ENCODE assay signal across 18 mouse cellular contexts in the genomic region with DNA sequence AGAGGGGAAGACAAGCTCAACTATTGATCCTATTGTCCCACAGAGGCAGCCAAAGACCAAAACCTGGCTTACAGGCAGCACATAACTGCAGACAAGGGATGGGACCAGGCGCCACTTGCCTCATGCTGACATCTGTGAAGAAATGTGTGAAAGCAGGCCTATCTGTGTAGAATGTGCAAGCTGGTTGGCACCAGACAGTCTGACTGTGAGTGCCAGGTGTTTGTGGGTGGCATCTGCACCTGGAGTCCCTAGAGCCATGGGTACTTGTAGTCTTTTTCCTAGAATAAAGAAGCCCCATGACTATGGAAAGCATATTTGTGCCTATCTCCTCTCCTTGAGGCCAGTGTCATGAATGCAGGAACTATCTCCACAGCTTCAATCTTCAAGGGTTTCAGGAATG.
DNase-seq lines count a peak whose midpoint lies in the region; ATAC-seq and TF ChIP-seq lines count a peak whose summit lies in the region.
"Had no signal": no experiment of that assay in that cellular context is flagged by ENCODE, and none has a peak within 500 bp of the region (broad histone marks: within the 10 kb centered on the region; RNA-seq: fewer than 3 reads in every experiment).

No protein-coding gene starts in this region.

- no peak for TF ChIP-seq CTCF in midbrain, postnatal 0 days (IDR thresholded peaks at IDR 0.05)

- 97% methylated on average over 1 of the region's 1 CpGs for WGBS in midbrain, postnatal 0 days

- ATAC-seq in midbrain, postnatal 0 days (ENCODE audit: low FRiP score) = no peak
- ATAC-seq: forebrain, embryonic 13.5 days; forebrain, postnatal 0 days had no signal

- H3K9ac ChIP-seq in midbrain, postnatal 0 days (replicated peaks; ENCODE audit: low read length, poor library complexity, severe bottlenecking) = no peak overlapping the region
- H3K9ac ChIP-seq: forebrain, embryonic 13.5 days; forebrain, postnatal 0 days; heart, embryonic 12.5 days; hindbrain, embryonic 14.5 days had no signal

- no peaks in the 10 kb centered on the region for H3K9me3 ChIP-seq in midbrain, postnatal 0 days (ENCODE audit: low read length)
- H3K9me3 ChIP-seq: embryonic facial prominence, embryonic 10.5 days; forebrain, embryonic 13.5 days; heart, embryonic 12.5 days; hindbrain, embryonic 10.5 days had no signal

- no peak overlapping the region for H3K4me2 ChIP-seq in midbrain, postnatal 0 days (ENCODE audit: low read depth, low read length, poor library complexity, severe bottlenecking)
- H3K4me2 ChIP-seq: forebrain, embryonic 13.5 days; heart, embryonic 12.5 days; hindbrain, embryonic 14.5 days had no signal

- H3K36me3 ChIP-seq in midbrain, postnatal 0 days (ENCODE audit: insufficient read depth, low read length) = no peaks in the 10 kb centered on the region
- H3K36me3 ChIP-seq: embryonic facial prominence, embryonic 10.5 days; heart, embryonic 12.5 days; hindbrain, embryonic 10.5 days had no signal

- H3K27ac ChIP-seq in midbrain, postnatal 0 days (ENCODE audit: low read depth, low read length) = no peak overlapping the region
- H3K27ac ChIP-seq: embryonic facial prominence, embryonic 10.5 days; forebrain, embryonic 13.5 days; heart, adult 2 months; hindbrain, embryonic 10.5 days; hindbrain, embryonic 14.5 days had no signal

- H3K4me1 ChIP-seq in midbrain, postnatal 0 days (ENCODE audit: insufficient read depth, low read length) = no peaks in the 10 kb centered on the region; the same call in 1 of the 2 replicates
- H3K4me1 ChIP-seq: embryonic facial prominence, embryonic 10.5 days; forebrain, embryonic 13.5 days; heart, embryonic 12.5 days; hindbrain, embryonic 10.5 days had no signal

- H3K4me3 ChIP-seq in midbrain, postnatal 0 days (ENCODE audit: low read depth, low read length) = no peak overlapping the region
- H3K4me3 ChIP-seq: embryonic facial prominence, embryonic 10.5 days; forebrain, embryonic 13.5 days; heart, adult 2 months; heart, embryonic 12.5 days; hindbrain, embryonic 10.5 days had no signal

- DNase-seq in frontal cortex, adult 2 months (ENCODE audit: extremely low spot score in 1 of 2, low spot score in 1 of 2) = peak; percentile 2 to 3
- DNase-seq in frontal cortex, postnatal 10 days (ENCODE audit: low spot score in 2 of 2) = no peak
- DNase-seq in brain, adult 2 months (ENCODE audit: low read depth, low spot score) = peak; percentile 52
- DNase-seq in layer of hippocampus, adult 8-10 months (ENCODE audit: low spot score in 2 of 2) = peak; percentile 31 to 43
- peak; percentile 10 for DNase-seq in layer of hippocampus, postnatal 36 days
- no peak for DNase-seq in midbrain, postnatal 0 days (ENCODE audit: low spot score)
- no peak for DNase-seq in adrenal gland, postnatal 4 days (ENCODE audit: low spot score in 2 of 2)
- DNase-seq: adrenal gland, postnatal 10 days; cerebellum, adult 18-20 months; cerebellum, adult 9-11 months; forebrain, postnatal 0 days; gastrocnemius, postnatal 14 days; heart, adult 2 months had no signal

- no peaks in the 10 kb centered on the region for H3K27me3 ChIP-seq in midbrain, postnatal 0 days (ENCODE audit: insufficient read depth, low read length)
- H3K27me3 ChIP-seq: forebrain, embryonic 13.5 days; heart, embryonic 12.5 days had no signal

Comparison
In these comparisons a context has a peak if more than half of its experiments do, and no peak if none do; other contexts are left out.
1. DNase-seq: peak in frontal cortex, adult 2 months (2 of 2), brain, adult 2 months (single experiment), layer of hippocampus, adult 8-10 months (2 of 2) and layer of hippocampus, postnatal 36 days (2 of 2); none in frontal cortex, postnatal 10 days (0 of 2), midbrain, postnatal 0 days (single experiment) and adrenal gland, postnatal 4 days (0 of 2).